Mouse (Mus musculus): ENCODE data around the gene Sorcs2. TPM values are rescaled to one million over a fixed set of nuclear protein-coding genes. Genes with fewer than 3 reads are reported as not detected.
"Not testable (repeated sequence)": the region's sequence is repeated elsewhere in the genome, so short reads cannot be mapped to it uniquely, and the experiment has no call there.

Sorcs2 gene
- polyA plus RNA-seq, 1 experiment from 2014 or later: 14.8 TPM

DNA sequence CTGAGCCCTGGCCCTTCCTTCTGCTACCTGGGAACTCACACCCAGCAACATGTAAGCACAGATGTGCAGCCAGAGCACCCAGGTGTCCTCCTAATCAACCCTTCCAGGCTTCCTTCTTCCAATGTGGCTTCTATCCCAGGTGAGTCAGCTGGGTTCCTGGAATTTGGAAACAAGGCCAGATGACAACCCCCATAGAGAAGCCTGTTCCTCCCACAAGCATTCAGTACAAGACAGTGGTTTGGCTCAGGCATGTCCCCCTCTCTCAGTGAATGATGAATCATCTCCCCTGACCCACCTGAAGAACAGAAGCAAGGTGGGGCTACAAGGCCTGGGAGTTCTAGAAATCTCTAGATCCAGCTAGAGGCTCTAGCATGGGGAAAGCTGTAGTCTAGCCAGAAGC is 24.8 kb upstream of the Sorcs2 start:
- Histone ChIP-seq H3K4me2 (no peak overlapping the region), H3K4me3 (replicated peaks) (no peak overlapping the region), H3K4me1 (0 out of 2 replicates have a peak, but pooled peaks cover under 1% of the 10 kb centered on the region), H3K9ac (replicated peaks) (no peak overlapping the region), H3K36me3 (no peaks in the 10 kb centered on the region), H3K27me3 (replicated peaks) (no peaks in the 10 kb centered on the region), H3K27ac (replicated peaks) (no peak overlapping the region), H3K9me3 (replicated peaks) (no peaks in the 10 kb centered on the region)
- no peak for ATAC-seq (ENCODE audit: low FRiP score)

DNA sequence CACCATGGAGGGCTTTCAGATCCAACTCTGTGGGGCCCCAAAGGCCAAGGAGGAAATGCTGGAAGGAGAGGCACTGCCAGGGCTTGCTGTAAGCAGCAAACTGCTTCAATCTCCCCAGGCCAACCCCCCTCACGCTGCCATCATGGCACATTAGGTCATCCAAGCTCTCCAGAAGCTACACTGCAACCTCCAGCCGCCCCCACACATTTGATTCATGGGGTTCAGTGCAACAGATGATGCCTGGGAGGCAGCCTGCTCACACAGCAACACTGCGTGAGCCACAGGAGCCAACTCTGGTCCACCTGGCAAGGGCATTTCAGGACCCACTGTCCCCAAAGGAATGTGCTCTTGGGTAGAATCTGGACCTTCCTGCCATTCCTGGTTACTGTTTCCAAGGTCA is 21.9 kb upstream of the Sorcs2 start:
- H3K27me3 ChIP-seq (replicated peaks): no peaks in the 10 kb centered on the region
- H3K4me2 ChIP-seq: no peak overlapping the region
- H3K9ac ChIP-seq (replicated peaks): no peak overlapping the region
- no peaks in the 10 kb centered on the region for H3K9me3 ChIP-seq (replicated peaks)
- no peak overlapping the region for H3K27ac ChIP-seq (replicated peaks)
- no peak overlapping the region for H3K4me3 ChIP-seq (replicated peaks)
- no peaks in the 10 kb centered on the region for H3K4me1 ChIP-seq
- 85% methylated on average over 3 of the region's 3 CpGs for WGBS
- ATAC-seq (ENCODE audit: low FRiP score): no peak
- H3K36me3 ChIP-seq: no peaks in the 10 kb centered on the region

DNA sequence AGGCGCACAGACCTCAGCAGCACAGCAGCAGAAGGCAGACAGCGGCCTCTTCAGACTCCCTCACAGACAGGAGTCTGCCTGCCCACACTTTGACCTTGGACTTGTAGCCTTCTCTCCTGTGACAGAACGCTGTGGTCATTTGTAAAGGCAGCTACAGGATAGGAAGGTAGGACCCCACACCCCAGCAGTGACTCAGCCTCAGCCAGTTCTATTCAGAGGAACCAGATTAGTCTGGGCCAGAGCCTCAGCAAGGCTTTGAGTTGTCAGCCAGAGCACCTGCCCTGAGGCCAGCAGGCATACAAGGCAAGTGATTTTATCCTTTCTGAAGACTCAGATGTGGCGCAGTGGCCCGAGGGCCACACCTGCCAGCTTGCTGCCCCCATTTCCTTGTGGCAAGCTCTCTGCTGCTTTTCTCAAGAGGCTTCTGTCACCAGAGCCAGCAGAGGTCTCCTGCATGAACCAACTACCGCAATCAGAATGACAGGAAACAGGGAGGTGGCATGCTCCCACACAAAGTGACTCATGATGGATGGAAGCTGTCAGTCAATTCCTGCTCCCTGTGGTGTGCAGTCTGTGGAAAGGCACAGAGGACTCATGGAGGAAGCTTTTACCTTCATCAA is 16.9 kb upstream of the Sorcs2 start:
- no peaks in the 10 kb centered on the region for H3K9me3 ChIP-seq (replicated peaks)
- H3K4me1 ChIP-seq: no peaks in the 10 kb centered on the region
- H3K36me3 ChIP-seq: no peaks in the 10 kb centered on the region
- no peaks in the 10 kb centered on the region for H3K27me3 ChIP-seq (replicated peaks)
- no peak overlapping the region for H3K27ac ChIP-seq (replicated peaks)
- H3K4me2 ChIP-seq: no peak overlapping the region
- no peak overlapping the region for H3K9ac ChIP-seq (replicated peaks)
- ATAC-seq (ENCODE audit: low FRiP score): no peak
- 80% methylated on average over 6 of the region's 6 CpGs for WGBS
- no peak overlapping the region for H3K4me3 ChIP-seq (replicated peaks)

DNA sequence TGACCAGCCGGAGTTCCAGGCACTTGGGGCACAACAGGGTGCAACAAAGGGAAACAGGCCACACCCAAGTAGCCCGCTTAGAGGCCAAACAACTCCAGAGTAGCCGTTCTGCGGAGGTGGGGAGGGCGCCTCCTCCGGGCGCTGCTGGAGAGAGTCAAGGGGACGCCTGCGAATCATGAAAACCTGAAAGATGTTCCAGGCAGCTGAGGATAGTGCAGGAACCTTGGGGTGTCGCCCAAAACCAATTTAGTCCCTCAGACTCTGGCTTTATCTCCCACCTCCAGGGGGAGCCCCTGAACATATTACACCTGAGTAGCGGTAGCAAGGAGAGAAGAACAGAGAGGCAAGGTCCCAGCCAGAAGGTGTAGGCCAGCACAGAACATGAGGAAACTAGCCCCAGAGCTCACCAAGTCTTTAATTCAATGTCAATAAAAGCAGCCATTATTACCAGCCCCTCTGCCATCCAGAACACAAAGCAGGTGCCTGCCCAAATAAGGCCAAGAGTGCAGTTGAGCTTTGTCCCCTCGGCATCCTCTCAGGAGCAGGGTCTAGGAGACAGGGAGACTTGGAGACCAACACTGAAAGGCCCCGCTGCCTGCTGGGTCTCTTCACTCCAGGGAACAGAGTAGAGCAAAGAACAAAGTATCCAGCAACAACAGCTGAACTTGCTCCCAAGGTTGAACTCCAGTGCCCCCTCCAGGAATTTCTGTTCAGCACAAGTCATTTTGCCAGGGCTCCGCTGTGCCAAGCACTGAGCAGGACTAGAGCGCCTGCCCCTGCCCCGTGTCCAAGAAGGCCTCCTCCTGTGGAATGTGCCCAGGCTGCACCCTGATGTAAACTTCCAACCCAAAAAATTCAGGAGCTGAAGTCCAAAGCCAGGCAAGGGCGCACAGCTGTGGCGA is 775 bp upstream of the Sorcs2 start:
- H3K27me3 ChIP-seq (replicated peaks): peaks cover 20% of the 10 kb centered on the region
- no peak for ATAC-seq (ENCODE audit: low FRiP score)
- H3K4me2 ChIP-seq: peak overlapping the region; percentile 31
- no peak overlapping the region for H3K9ac ChIP-seq (replicated peaks)
- H3K4me1 ChIP-seq: peaks cover 46% of the 10 kb centered on the region
- no peaks in the 10 kb centered on the region for H3K9me3 ChIP-seq (replicated peaks)
- H3K36me3 ChIP-seq: no peaks in the 10 kb centered on the region
- 10% methylated on average over 18 of the region's 18 CpGs for WGBS
- H3K27ac ChIP-seq (replicated peaks): no peak overlapping the region
- H3K4me3 ChIP-seq (replicated peaks): no peak overlapping the region

DNA sequence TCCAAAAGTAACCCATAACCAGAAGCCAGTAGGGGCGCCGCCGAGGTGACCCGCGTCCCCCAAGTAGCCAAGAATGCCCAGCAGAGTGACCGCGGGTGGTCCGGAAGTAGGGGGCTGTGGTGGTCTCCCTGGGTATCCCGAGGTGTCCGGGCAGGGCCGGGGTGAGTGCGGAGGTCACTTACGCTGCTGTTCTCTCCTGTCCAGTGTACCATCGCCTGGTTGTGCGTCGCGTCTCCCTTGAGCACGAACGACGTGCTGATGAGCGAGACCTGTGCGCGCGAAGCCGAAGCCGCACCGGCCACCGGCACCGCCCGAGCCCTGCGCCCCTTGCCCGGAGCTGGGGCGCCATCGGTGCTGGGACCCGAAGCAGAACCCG is 567 bp downstream of the Sorcs2 start:
- ATAC-seq (ENCODE audit: low FRiP score): peak; percentile 45
- Histone ChIP-seq H3K9me3 (replicated peaks) (no peaks in the 10 kb centered on the region), H3K4me3 (replicated peaks) (peak overlapping the region; percentile 62), H3K27ac (replicated peaks) (peak overlapping the region; percentile 35; the same call in 1 of the 2 replicates), H3K4me1 (peaks cover 53% of the 10 kb centered on the region), H3K36me3 (no peaks in the 10 kb centered on the region), H3K9ac (replicated peaks) (peak overlapping the region; percentile 82), H3K4me2 (peak overlapping the region; percentile 90), H3K27me3 (replicated peaks) (peaks cover 18% of the 10 kb centered on the region)
- WGBS: 0% methylated on average over 36 of the region's 36 CpGs

DNA sequence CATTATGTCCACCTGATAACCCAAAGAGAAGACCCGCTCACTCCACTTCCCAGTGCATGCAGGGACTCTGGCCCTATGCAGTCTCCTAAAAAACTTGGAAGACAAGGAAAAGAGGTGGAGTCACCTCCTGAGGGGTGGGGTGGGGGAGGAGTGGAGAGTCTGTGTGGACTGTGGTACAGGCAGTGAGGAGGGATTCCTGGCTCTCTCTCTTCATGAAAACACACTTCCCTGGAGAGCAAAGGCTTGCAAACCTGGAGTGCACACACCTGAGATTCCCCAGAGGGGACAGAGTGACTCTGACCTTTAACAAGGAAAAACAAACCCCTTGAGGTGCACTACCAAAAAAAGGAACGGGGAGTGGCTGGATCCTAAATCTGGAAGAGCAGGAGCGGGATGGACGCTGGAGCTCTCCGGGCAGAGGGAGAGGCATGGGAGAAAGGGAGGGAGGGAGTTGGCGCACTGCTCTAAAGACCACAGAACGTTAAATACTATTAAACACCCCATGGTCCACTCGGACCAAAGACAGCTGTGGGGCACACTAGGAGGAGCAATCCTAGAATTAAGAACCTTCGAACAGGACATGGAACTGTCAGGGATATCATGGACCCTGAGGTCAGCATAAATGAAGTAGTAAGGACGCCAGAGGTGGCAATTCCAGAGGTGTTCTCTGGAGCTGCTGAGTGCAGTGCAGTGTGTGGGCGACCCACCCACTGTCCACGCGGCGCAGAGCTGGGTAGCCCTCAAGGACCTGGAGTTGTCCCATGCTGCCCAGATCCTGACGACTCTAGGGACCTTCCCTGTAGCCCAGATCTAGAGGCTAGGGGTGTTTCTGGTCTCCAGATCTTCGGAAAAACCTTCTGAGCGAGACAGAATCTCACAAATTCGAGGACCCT is 1.2 kb downstream of the Sorcs2 start:
- Histone ChIP-seq H3K9me3 (replicated peaks) (no peaks in the 10 kb centered on the region), H3K4me3 (replicated peaks) (peak overlapping the region; percentile 62), H3K4me2 (peak overlapping the region; percentile 90), H3K4me1 (peaks cover 54% of the 10 kb centered on the region), H3K36me3 (no peaks in the 10 kb centered on the region), H3K27me3 (replicated peaks) (peaks cover 18% of the 10 kb centered on the region), H3K27ac (replicated peaks) (0 out of 2 replicates have a peak overlapping the region, but pooled peaks have one; percentile 35), H3K9ac (replicated peaks) (peak overlapping the region; percentile 82)
- 7% methylated on average over 18 of the region's 18 CpGs for WGBS
- ATAC-seq (ENCODE audit: low FRiP score): no peak

DNA sequence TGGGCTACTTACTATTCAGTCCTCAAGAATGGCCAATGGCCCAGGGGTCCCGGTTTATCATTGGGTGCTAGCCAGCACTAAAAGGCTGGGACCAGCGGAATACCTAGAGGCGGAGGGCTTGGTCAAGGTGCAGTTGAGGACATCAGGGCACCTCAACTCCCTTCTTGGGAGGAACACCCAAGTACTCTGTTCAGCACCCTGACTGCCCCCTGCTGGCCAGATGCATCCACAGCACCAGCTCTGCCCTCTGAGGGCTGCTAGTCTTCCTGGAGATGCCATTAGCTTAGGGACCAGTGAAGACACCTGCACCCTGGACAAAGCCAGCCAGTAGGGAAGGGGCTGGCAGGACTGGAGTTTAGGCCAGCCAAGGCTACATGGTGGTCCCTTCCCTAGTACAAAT is 1.9 kb downstream of the Sorcs2 start:
- peak overlapping the region; percentile 62 for H3K4me3 ChIP-seq (replicated peaks)
- no peak overlapping the region for H3K9ac ChIP-seq (replicated peaks)
- peaks cover 57% of the 10 kb centered on the region for H3K4me1 ChIP-seq
- H3K27me3 ChIP-seq (replicated peaks): peaks cover 13% of the 10 kb centered on the region
- H3K9me3 ChIP-seq (replicated peaks): no peaks in the 10 kb centered on the region
- H3K36me3 ChIP-seq: no peaks in the 10 kb centered on the region
- WGBS: 72% methylated on average over 3 of the region's 3 CpGs
- H3K27ac ChIP-seq (replicated peaks): no peak overlapping the region
- ATAC-seq (ENCODE audit: low FRiP score): no peak
- H3K4me2 ChIP-seq: peak overlapping the region; percentile 90

DNA sequence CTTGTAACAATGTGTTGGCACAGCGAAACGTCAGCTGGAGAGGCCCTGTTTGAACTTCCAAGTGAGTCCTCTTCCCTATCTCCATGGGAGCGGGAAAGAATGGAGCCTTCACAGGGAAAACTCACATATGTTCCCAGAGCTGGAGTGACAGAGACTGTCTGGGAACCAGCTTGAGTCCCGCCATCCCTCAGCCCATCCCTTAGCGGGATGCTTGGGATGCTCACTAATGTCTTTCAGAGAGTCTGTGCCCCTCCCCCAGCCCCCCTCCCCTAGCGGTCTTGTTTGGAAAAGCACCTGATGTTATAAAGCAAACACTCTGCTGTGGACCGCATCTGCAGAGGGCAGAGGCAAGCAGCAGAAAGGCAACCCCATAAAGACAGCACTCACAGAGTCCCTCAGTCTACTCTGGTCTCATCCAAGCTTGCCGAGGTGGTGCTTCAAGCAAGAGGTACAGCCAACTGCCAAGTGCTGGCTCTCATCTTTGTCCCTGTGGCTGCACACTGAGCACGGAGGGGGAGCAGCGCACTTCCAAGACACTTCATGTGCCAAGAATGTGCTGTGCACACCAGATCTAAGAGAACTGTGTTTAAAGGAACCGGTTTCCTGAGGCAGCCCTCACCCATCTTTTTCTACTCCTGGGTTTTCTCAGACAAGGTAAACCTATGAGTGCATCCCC is 3.0 kb downstream of the Sorcs2 start:
- ATAC-seq (ENCODE audit: low FRiP score): no peak
- Histone ChIP-seq H3K4me1 (peaks cover 59% of the 10 kb centered on the region), H3K9ac (replicated peaks) (no peak overlapping the region), H3K27ac (replicated peaks) (no peak overlapping the region; the same call in 1 of the 2 replicates), H3K27me3 (replicated peaks) (peaks cover 3% of the 10 kb centered on the region), H3K4me2 (peak overlapping the region; percentile 90), H3K9me3 (replicated peaks) (no peaks in the 10 kb centered on the region), H3K36me3 (no peaks in the 10 kb centered on the region), H3K4me3 (replicated peaks) (no peak overlapping the region)
- 39% methylated on average over 11 of the region's 11 CpGs for WGBS

DNA sequence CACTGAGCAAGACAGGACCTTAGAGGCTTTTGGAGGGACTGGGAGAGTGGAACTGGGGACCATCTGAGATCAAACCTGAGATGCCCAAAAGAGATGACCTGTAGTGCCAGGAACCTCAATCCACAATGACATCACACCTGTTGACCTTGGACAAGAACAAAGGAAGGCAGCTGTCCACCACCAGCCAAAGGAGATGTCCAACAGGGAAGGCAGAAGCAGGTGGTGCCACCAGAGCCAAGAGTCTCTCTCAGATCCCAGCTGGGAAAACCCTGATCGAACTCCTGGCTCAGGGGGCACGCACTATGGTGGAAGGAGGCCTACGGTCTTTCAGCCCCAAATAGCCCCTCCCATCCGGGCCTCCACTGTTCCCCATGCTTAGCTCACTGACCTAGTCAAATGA is 6.2 kb downstream of the Sorcs2 start:
- Histone ChIP-seq H3K9me3 (replicated peaks) (no peaks in the 10 kb centered on the region), H3K27ac (replicated peaks) (no peak overlapping the region), H3K4me3 (replicated peaks) (no peak overlapping the region), H3K9ac (replicated peaks) (no peak overlapping the region), H3K4me2 (no peak overlapping the region), H3K4me1 (peaks cover 44% of the 10 kb centered on the region), H3K36me3 (no peaks in the 10 kb centered on the region), H3K27me3 (replicated peaks) (no peaks in the 10 kb centered on the region; the same call in 1 of the 2 replicates)
- 94% methylated on average over 4 of the region's 4 CpGs for WGBS
- ATAC-seq (ENCODE audit: low FRiP score): no peak

DNA sequence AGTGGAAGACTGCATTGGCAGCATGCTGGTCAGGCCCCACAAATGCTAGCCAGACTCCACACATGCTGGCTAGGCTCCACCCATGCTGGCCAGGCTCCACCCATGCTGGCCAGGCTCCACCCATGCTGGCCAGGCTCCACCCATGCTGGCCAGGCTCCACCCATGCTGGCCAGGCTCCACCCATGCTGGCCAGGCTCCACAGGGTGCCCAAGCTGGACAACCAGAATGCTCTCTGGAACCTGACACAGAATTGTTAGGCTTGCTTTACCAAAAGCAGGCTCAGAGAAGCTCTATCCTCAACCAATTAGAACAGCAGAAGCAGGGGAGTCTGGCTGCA is 7.4 kb downstream of the Sorcs2 start:
- H3K4me2 ChIP-seq; H3K4me3 ChIP-seq (replicated peaks); H3K27ac ChIP-seq (replicated peaks); H3K9ac ChIP-seq (replicated peaks); H3K9me3 ChIP-seq (replicated peaks); H3K27me3 ChIP-seq (replicated peaks); H3K36me3 ChIP-seq; ATAC-seq (ENCODE audit: low FRiP score): not testable (repeated sequence)
- H3K4me1 ChIP-seq: peaks cover 32% of the 10 kb centered on the region

Data from neural tube, embryonic 15.5 days (tissue).